Mouse (Mus musculus) heart, embryonic 16.5 days (tissue): ENCODE data around the gene Gpc6. TPM values are rescaled to one million over a fixed set of nuclear protein-coding genes. Genes with fewer than 3 reads are reported as not detected.

ENCODE experiments used
- ATAC-seq: fragments of 200-750 bp; cut with Nextera tagmentation; replicated peaks from 2 replicates; pipeline ENCODE4 v1.8.0; 2017; ENCODE audit warnings: moderate number of reproducible peaks; ENCODE audit not compliant: insufficient read depth, low FRiP score; ENCODE audit errors: extremely low read depth
- H3K27ac ChIP-seq: fragments of 300-500 bp; sonication (generic); 2 replicates; pipeline ENCODE4 v1.5.1; 2014; ENCODE audit warnings: mild to moderate bottlenecking, low read length, control low read depth, moderate library complexity
- H3K27me3 ChIP-seq: fragments of 300-500 bp; sonication (generic); 2 replicates; pipeline ENCODE4 v1.6.1; 2014; ENCODE audit warnings: low read length, mixed read lengths; ENCODE audit not compliant: control insufficient read depth, insufficient read depth
- H3K36me3 ChIP-seq: fragments of 300-500 bp; sonication (generic); 2 replicates; pipeline ENCODE4 v1.6.1; 2014; ENCODE audit not compliant: control insufficient read depth, insufficient read depth
- H3K4me1 ChIP-seq: fragments of 300-500 bp; sonication (generic); 2 replicates; pipeline ENCODE4 v1.6.1; 2014; ENCODE audit warnings: low read length, mixed read lengths; ENCODE audit not compliant: control insufficient read depth, insufficient read depth
- H3K4me2 ChIP-seq: fragments of 300-500 bp; sonication (generic); 2 replicates; pipeline ENCODE4 v1.6.1; 2014; ENCODE audit warnings: low read depth, mild to moderate bottlenecking, control low read depth, low read length
- H3K4me3 ChIP-seq: fragments of 300-500 bp; sonication (generic); 2 replicates; pipeline ENCODE4 v1.5.1; 2014; ENCODE audit warnings: mild to moderate bottlenecking, control low read depth, low read length
- H3K9ac ChIP-seq: fragments of 300-500 bp; sonication (generic); 2 replicates; pipeline ENCODE4 v1.6.1; 2014; ENCODE audit warnings: low read length, control low read depth
- H3K9me3 ChIP-seq: fragments of 300-500 bp; sonication (generic); replicated peaks from 2 replicates; pipeline ENCODE4 v1.6.1; 2016; ENCODE audit warnings: low read length; ENCODE audit not compliant: control insufficient read depth
- WGBS: fragments of 180-500 bp; shearing (Covaris S2); extraction: QIAGEN DNeasy Blood & Tissue Kit; methylation state at CpG from one replicate; pipeline ENCODE4 v1.1.7; 2014; 5-methylcytosine and 5-hydroxymethylcytosine counted together
- polyA plus RNA-seq: library from polyadenylated mRNA; unstranded; fragments of >200 nt; fragmentation: Nextera tagmentation; extraction: Ambion mirVana; gene quantifications from 2 replicates; pipeline ENCODE4 v1.2.1, GENCODE M21; 2015

The Gpc6 gene
- polyA plus RNA-seq, 1 experiment from 2014 or later, result 15.8 TPM

DNA sequence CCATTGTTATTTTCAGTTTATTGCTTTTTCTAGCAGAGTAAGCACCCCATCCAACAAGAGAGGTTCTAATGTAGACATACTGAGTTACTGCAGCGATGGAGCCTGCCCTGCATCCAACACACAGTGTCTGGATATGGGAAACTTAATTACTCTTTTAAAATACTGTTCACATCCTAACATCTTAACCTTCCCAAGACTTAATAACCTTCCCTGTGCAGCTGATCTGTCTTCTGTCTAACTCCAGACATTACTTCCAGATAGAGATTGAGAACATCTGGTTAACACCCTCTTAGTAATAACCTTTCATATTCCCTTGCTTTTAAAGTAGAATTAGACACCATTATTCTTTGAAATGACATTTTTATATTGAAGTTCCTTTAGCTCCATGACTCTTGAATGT is 407.1 kb downstream of the Gpc6 start:
- Histone ChIP-seq H3K4me2 (no peak overlapping the region), H3K27ac (no peak overlapping the region), H3K27me3 (no peaks in the 10 kb centered on the region), H3K4me1 (no peaks in the 10 kb centered on the region), H3K36me3 (no peaks in the 10 kb centered on the region), H3K4me3 (no peak overlapping the region), H3K9me3 (no peaks in the 10 kb centered on the region), H3K9ac (no peak overlapping the region)
- no peak for ATAC-seq
- 82% methylated on average over 1 of the region's 1 CpGs for WGBS

GRCm38 (mm10) chr14:117337271-117337670 is 412.2 kb downstream of the Gpc6 start:
- Histone ChIP-seq H3K36me3 (no peaks in the 10 kb centered on the region), H3K9me3 (no peaks in the 10 kb centered on the region), H3K9ac (no peak overlapping the region), H3K4me1 (no peaks in the 10 kb centered on the region), H3K4me2 (no peak overlapping the region), H3K27ac (no peak overlapping the region), H3K27me3 (no peaks in the 10 kb centered on the region), H3K4me3 (no peak overlapping the region)
- ATAC-seq, result no peak
- WGBS, result 69% methylated on average over 1 of the region's 1 CpGs

DNA sequence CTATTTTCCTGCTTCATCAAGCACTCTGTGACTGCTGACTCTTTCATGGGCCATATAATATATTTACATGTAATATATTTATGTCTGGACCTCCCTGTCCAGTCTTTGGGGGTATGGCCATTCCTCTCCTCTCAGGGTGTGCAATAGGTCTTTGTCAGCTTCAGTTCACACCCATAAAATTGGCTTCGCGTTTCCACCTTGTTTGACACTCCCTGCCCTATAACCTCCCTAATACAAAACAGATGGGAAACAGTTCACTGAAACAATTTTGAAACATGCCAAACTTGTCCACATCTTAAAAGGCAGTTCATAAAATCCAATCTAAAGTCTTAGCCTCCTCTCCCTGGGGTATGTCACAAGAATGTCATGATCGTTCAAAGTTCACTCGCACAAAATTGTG is 415.4 kb downstream of the Gpc6 start:
- no peak for ATAC-seq

DNA sequence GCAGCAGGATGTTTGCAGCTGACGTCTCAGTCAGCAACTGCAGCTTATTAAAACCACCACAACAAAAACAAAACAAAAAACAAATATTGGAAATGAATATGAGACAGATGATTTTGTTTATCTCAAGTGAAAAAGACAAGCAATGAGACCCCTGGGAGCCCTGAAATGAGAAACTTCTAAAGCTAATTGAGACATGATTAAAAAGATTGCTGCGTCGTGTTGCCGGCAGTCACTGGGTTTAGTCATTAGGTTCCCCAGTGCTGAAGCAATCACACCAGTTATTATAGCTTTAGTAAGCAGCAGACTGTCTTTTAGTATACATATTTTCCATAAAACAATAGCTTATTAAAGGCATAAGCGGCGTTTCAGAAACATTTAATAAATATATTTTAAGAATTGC is 419.4 kb downstream of the Gpc6 start:
- H3K4me1 ChIP-seq, result no peaks in the 10 kb centered on the region
- H3K4me3 ChIP-seq, result no peak overlapping the region
- no peaks in the 10 kb centered on the region for H3K27me3 ChIP-seq
- ATAC-seq, result no peak
- H3K27ac ChIP-seq, result no peak overlapping the region
- H3K4me2 ChIP-seq, result no peak overlapping the region
- H3K9me3 ChIP-seq, result no peaks in the 10 kb centered on the region
- no peak overlapping the region for H3K9ac ChIP-seq
- 82% methylated on average over 6 of the region's 6 CpGs for WGBS
- no peaks in the 10 kb centered on the region for H3K36me3 ChIP-seq

More for the DNA sequence above, 415.4 kb downstream of the Gpc6 start:
- H3K36me3 ChIP-seq, result no peaks in the 10 kb centered on the region
- WGBS, result 84% methylated on average over 4 of the region's 4 CpGs
- no peak overlapping the region for H3K9ac ChIP-seq
- H3K4me3 ChIP-seq, result no peak overlapping the region
- no peak overlapping the region for H3K27ac ChIP-seq
- no peaks in the 10 kb centered on the region for H3K4me1 ChIP-seq
- H3K9me3 ChIP-seq, result no peaks in the 10 kb centered on the region
- H3K27me3 ChIP-seq, result no peaks in the 10 kb centered on the region
- H3K4me2 ChIP-seq, result no peak overlapping the region

GRCm38 (mm10) chr14:117346372-117346885 is 421.3 kb downstream of the Gpc6 start:
- no peak for ATAC-seq
- no peak overlapping the region for H3K4me3 ChIP-seq
- no peak overlapping the region for H3K9ac ChIP-seq
- no peaks in the 10 kb centered on the region for H3K4me1 ChIP-seq
- H3K4me2 ChIP-seq, result no peak overlapping the region
- H3K27ac ChIP-seq, result no peak overlapping the region
- H3K27me3 ChIP-seq, result no peaks in the 10 kb centered on the region
- 86% methylated on average over 6 of the region's 6 CpGs for WGBS
- no peaks in the 10 kb centered on the region for H3K9me3 ChIP-seq
- H3K36me3 ChIP-seq, result no peaks in the 10 kb centered on the region

- no peaks in the 10 kb centered on the region for H3K4me1 ChIP-seq
- 81% methylated on average over 7 of the region's 7 CpGs for WGBS
- ATAC-seq, result no peak
Observed at GRCm38 (mm10) chr14:117351296-117351695, 426.2 kb downstream of the Gpc6 start.

GRCm38 (mm10) chr14:117361155-117361964 is 436.2 kb downstream of the Gpc6 start:
- ATAC-seq, result no peak
- Histone ChIP-seq H3K27me3 (no peaks in the 10 kb centered on the region), H3K4me1 (no peaks in the 10 kb centered on the region), H3K4me3 (no peak overlapping the region), H3K27ac (no peak overlapping the region), H3K4me2 (no peak overlapping the region), H3K9me3 (no peaks in the 10 kb centered on the region), H3K36me3 (no peaks in the 10 kb centered on the region), H3K9ac (no peak overlapping the region)
- WGBS, result 66% methylated on average over 9 of the region's 9 CpGs

More at GRCm38 (mm10) chr14:117351296-117351695, 426.2 kb downstream of the Gpc6 start:
- H3K27ac ChIP-seq, result no peak overlapping the region
- no peaks in the 10 kb centered on the region for H3K27me3 ChIP-seq
- H3K9me3 ChIP-seq, result no peaks in the 10 kb centered on the region
- H3K4me2 ChIP-seq, result no peak overlapping the region
- H3K36me3 ChIP-seq, result no peaks in the 10 kb centered on the region
- H3K9ac ChIP-seq, result no peak overlapping the region
- H3K4me3 ChIP-seq, result no peak overlapping the region

DNA sequence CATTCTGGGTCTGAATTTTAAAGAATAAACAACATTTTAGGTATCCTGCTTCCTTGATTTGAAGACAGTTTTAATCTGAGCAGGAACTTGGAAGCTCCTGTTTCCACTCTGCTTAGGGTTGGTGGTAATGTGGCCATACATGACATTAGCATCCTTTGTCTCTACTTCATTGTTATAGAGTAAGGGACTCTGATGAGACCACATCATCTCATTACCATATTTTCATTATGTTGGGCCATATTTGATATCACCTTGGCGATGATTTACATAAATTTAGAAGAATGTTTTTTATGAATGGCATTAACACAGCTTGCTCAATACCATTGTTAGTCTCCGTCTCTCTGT is 436.8 kb downstream of the Gpc6 start:
- H3K9ac ChIP-seq, result no peak overlapping the region
- ATAC-seq, result no peak
- H3K4me3 ChIP-seq, result no peak overlapping the region
- no peak overlapping the region for H3K27ac ChIP-seq
- H3K4me1 ChIP-seq, result no peaks in the 10 kb centered on the region
- H3K9me3 ChIP-seq, result no peaks in the 10 kb centered on the region
- no peaks in the 10 kb centered on the region for H3K36me3 ChIP-seq
- H3K4me2 ChIP-seq, result no peak overlapping the region
- WGBS, result 90% methylated on average over 2 of the region's 2 CpGs
- no peaks in the 10 kb centered on the region for H3K27me3 ChIP-seq

GRCm38 (mm10) chr14:117369331-117369866 is 444.3 kb downstream of the Gpc6 start:
- ATAC-seq, result no peak
- H3K4me3 ChIP-seq, result no peak overlapping the region
- H3K4me1 ChIP-seq, result no peaks in the 10 kb centered on the region
- 79% methylated on average over 18 of the region's 18 CpGs for WGBS
- H3K36me3 ChIP-seq, result no peaks in the 10 kb centered on the region
- H3K9me3 ChIP-seq, result no peaks in the 10 kb centered on the region
- H3K27me3 ChIP-seq, result no peaks in the 10 kb centered on the region
- H3K4me2 ChIP-seq, result no peak overlapping the region
- H3K9ac ChIP-seq, result no peak overlapping the region
- H3K27ac ChIP-seq, result no peak overlapping the region
